Mouse (Mus musculus): ENCODE measurements at regions not wholly inside any gene's neighbourhood (a gene's known extent, or its start where the extent isn't known, plus 50 kb on each side); places are given as distances from the start of the nearest gene placed in this dataset.

GRCm38 (mm10) chr15:93910981-93911431 lies 315.3 kb upstream of the Prickle1 start:
- 0 out of 2 replicates have a peak overlapping the region, but pooled peaks have one; percentile 3 for H3K27ac ChIP-seq (replicated peaks)
- no peak overlapping the region for H3K4me3 ChIP-seq
- H3K9me3 ChIP-seq: no peaks in the 10 kb centered on the region; the same call in 1 of the 2 replicates
- no peak overlapping the region for H3K9ac ChIP-seq
- no peaks in the 10 kb centered on the region for H3K36me3 ChIP-seq
- ATAC-seq (ENCODE audit: low read depth): peak; percentile 19; the same call in 1 of the 2 replicates
- H3K4me2 ChIP-seq: 0 out of 2 replicates have a peak overlapping the region, but pooled peaks have one; percentile 7
- peaks cover 28% of the 10 kb centered on the region for H3K4me1 ChIP-seq (replicated peaks)
- no peaks in the 10 kb centered on the region for H3K27me3 ChIP-seq
- WGBS: 14% methylated on average over 11 of the region's 11 CpGs

GRCm38 (mm10) chr15:93910158-93910557 lies 314.5 kb upstream of the Prickle1 start:
- H3K9ac ChIP-seq: no peak overlapping the region
- no peak overlapping the region for H3K4me3 ChIP-seq
- H3K27ac ChIP-seq (replicated peaks): no peak overlapping the region
- H3K4me1 ChIP-seq (replicated peaks): peaks cover 28% of the 10 kb centered on the region
- ATAC-seq (ENCODE audit: low read depth): no peak
- H3K9me3 ChIP-seq: no peaks in the 10 kb centered on the region
- no peak overlapping the region for H3K4me2 ChIP-seq
- WGBS: 84% methylated on average over 3 of the region's 3 CpGs
- H3K27me3 ChIP-seq: no peaks in the 10 kb centered on the region
- no peaks in the 10 kb centered on the region for H3K36me3 ChIP-seq

GRCm38 (mm10) chr15:93903671-93904603 lies 308.2 kb upstream of the Prickle1 start:
- no peak overlapping the region for H3K4me3 ChIP-seq
- no peak overlapping the region for H3K9ac ChIP-seq
- peaks cover 17% of the 10 kb centered on the region for H3K4me1 ChIP-seq (replicated peaks)
- WGBS: 24% methylated on average over 18 of the region's 18 CpGs
- no peak overlapping the region; the same call in 1 of the 2 replicates for H3K27ac ChIP-seq (replicated peaks)
- H3K4me2 ChIP-seq: no peak overlapping the region
- no peaks in the 10 kb centered on the region for H3K27me3 ChIP-seq
- no peaks in the 10 kb centered on the region for H3K36me3 ChIP-seq
- 0 out of 2 replicates have a peak, but pooled peaks have one; percentile 8 for ATAC-seq (ENCODE audit: low read depth)
- no peaks in the 10 kb centered on the region for H3K9me3 ChIP-seq

GRCm38 (mm10) chr15:93882826-93883225 lies 287.1 kb upstream of the Prickle1 start:
- no peak overlapping the region for H3K4me3 ChIP-seq
- WGBS: 90% methylated on average over 8 of the region's 8 CpGs
- H3K9ac ChIP-seq: no peak overlapping the region
- H3K4me2 ChIP-seq: no peak overlapping the region
- H3K36me3 ChIP-seq: no peaks in the 10 kb centered on the region
- no peaks in the 10 kb centered on the region for H3K27me3 ChIP-seq
- H3K27ac ChIP-seq (replicated peaks): no peak overlapping the region
- no peaks in the 10 kb centered on the region for H3K9me3 ChIP-seq
- no peaks in the 10 kb centered on the region for H3K4me1 ChIP-seq (replicated peaks)
- no peak for ATAC-seq (ENCODE audit: low read depth)

DNA sequence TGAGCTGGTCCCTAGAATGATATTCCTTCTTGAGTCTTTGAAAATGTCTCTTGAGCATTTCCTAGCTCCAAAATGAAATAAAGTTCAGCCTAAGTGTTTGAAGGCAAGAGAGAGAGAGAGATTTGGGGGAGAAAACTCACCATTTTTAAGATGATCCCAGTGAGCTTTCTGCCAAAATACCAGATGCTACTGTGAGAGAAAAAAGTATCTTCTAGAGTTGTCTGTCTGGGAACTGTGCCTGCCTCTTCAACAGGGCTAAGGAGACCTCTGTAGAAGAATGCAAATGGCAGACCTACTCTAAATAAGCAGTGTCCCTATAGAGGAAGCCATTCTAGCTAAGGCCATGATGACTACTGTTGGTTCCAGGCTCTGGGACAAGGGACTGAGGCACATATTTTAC lies 285.6 kb upstream of the Prickle1 start:
- Histone ChIP-seq H3K4me1 (replicated peaks) (no peaks in the 10 kb centered on the region), H3K36me3 (no peaks in the 10 kb centered on the region), H3K27me3 (no peaks in the 10 kb centered on the region), H3K9ac (no peak overlapping the region), H3K9me3 (no peaks in the 10 kb centered on the region), H3K4me3 (no peak overlapping the region), H3K27ac (replicated peaks) (no peak overlapping the region), H3K4me2 (no peak overlapping the region)
- no peak for ATAC-seq (ENCODE audit: low read depth)

GRCm38 (mm10) chr15:93880302-93880701 lies 284.6 kb upstream of the Prickle1 start:
- ATAC-seq (ENCODE audit: low read depth): no peak
- Histone ChIP-seq H3K27me3 (no peaks in the 10 kb centered on the region), H3K36me3 (no peaks in the 10 kb centered on the region), H3K4me3 (no peak overlapping the region), H3K9me3 (no peaks in the 10 kb centered on the region), H3K9ac (no peak overlapping the region), H3K4me2 (no peak overlapping the region), H3K4me1 (replicated peaks) (no peaks in the 10 kb centered on the region), H3K27ac (replicated peaks) (no peak overlapping the region)
- 91% methylated on average over 8 of the region's 8 CpGs for WGBS

GRCm38 (mm10) chr15:93879006-93879405 lies 283.3 kb upstream of the Prickle1 start:
- Histone ChIP-seq H3K4me2 (no peak overlapping the region), H3K9ac (no peak overlapping the region), H3K9me3 (no peaks in the 10 kb centered on the region), H3K4me3 (no peak overlapping the region), H3K4me1 (replicated peaks) (no peaks in the 10 kb centered on the region), H3K36me3 (no peaks in the 10 kb centered on the region), H3K27ac (replicated peaks) (no peak overlapping the region), H3K27me3 (no peaks in the 10 kb centered on the region)
- no peak for ATAC-seq (ENCODE audit: low read depth)
- WGBS: 77% methylated on average over 3 of the region's 3 CpGs

GRCm38 (mm10) chr15:93876335-93876734 lies 280.6 kb upstream of the Prickle1 start:
- no peak for ATAC-seq (ENCODE audit: low read depth)
- Histone ChIP-seq H3K36me3 (no peaks in the 10 kb centered on the region), H3K9ac (no peak overlapping the region), H3K27me3 (no peaks in the 10 kb centered on the region), H3K4me3 (no peak overlapping the region), H3K9me3 (no peaks in the 10 kb centered on the region), H3K4me1 (replicated peaks) (no peaks in the 10 kb centered on the region), H3K27ac (replicated peaks) (no peak overlapping the region), H3K4me2 (no peak overlapping the region)
- 88% methylated on average over 10 of the region's 10 CpGs for WGBS

DNA sequence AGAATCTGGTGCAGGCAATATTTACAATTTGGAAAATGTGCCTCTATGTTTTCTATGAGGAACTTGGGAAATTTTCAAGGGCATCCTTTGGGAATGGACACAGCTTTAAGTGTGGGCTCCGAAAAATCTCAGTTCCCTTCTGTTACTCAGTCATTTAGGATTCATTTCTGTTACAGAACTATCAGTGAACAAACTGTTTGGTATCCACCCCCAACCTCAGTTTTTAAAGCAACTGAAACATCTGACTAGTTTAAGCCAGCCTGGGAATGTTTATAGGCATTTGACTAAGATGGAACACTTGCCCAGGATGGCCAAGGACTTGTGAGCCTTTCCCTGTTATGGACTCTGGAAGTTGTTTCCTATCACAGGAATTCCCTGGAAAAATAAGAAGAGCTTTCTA lies 280.0 kb upstream of the Prickle1 start:
- no peak for ATAC-seq (ENCODE audit: low read depth)
- 91% methylated on average over 1 of the region's 1 CpGs for WGBS

DNA sequence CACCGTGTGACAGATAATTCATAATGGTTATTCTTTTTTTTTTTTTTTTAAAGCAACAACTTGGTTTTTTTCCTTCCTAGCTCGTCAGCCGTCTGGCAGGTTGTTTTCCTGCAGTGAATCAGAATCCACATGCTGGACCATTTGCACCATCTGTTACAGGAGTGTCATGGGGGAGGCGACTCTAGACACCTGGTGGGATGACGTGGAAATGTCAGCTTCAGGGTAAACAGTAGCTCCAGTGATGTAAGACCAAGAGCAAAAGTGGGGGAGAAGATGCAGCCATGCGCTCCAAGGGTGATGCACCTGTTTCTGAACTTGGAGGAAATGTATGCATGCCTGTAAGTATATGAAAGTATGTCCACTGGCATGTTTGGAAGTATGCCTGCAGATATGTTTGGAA lies 278.5 kb upstream of the Prickle1 start:
- Histone ChIP-seq H3K4me3 (no peak overlapping the region), H3K27me3 (no peaks in the 10 kb centered on the region), H3K36me3 (no peaks in the 10 kb centered on the region), H3K9me3 (no peaks in the 10 kb centered on the region), H3K4me2 (no peak overlapping the region), H3K9ac (no peak overlapping the region), H3K27ac (replicated peaks) (no peak overlapping the region), H3K4me1 (replicated peaks) (no peaks in the 10 kb centered on the region)
- 73% methylated on average over 6 of the region's 6 CpGs for WGBS
- ATAC-seq (ENCODE audit: low read depth): no peak

More for the DNA sequence above, 280.0 kb upstream of the Prickle1 start:
- Histone ChIP-seq H3K27ac (replicated peaks) (no peak overlapping the region), H3K27me3 (no peaks in the 10 kb centered on the region), H3K4me3 (no peak overlapping the region), H3K9ac (no peak overlapping the region), H3K4me2 (no peak overlapping the region), H3K36me3 (no peaks in the 10 kb centered on the region), H3K4me1 (replicated peaks) (no peaks in the 10 kb centered on the region), H3K9me3 (no peaks in the 10 kb centered on the region)

GRCm38 (mm10) chr15:93857336-93857901 lies 261.7 kb upstream of the Prickle1 start:
- ATAC-seq (ENCODE audit: low read depth): no peak
- H3K4me3 ChIP-seq: no peak overlapping the region
- H3K36me3 ChIP-seq: no peaks in the 10 kb centered on the region
- no peak overlapping the region for H3K27ac ChIP-seq (replicated peaks)
- no peaks in the 10 kb centered on the region for H3K4me1 ChIP-seq (replicated peaks)
- 82% methylated on average over 12 of the region's 12 CpGs for WGBS
- no peak overlapping the region for H3K4me2 ChIP-seq
- no peak overlapping the region for H3K9ac ChIP-seq
- H3K9me3 ChIP-seq: no peaks in the 10 kb centered on the region
- no peaks in the 10 kb centered on the region for H3K27me3 ChIP-seq

- Histone ChIP-seq H3K27me3 (no peaks in the 10 kb centered on the region), H3K9me3 (no peaks in the 10 kb centered on the region), H3K4me2 (no peak overlapping the region), H3K4me1 (replicated peaks) (no peaks in the 10 kb centered on the region), H3K9ac (no peak overlapping the region), H3K36me3 (no peaks in the 10 kb centered on the region), H3K27ac (replicated peaks) (no peak overlapping the region), H3K4me3 (no peak overlapping the region)
- no peak for ATAC-seq (ENCODE audit: low read depth)
- WGBS: 79% methylated on average over 3 of the region's 3 CpGs
Measured at GRCm38 (mm10) chr15:93853221-93853620, 257.5 kb upstream of the Prickle1 start.

All from neural tube, embryonic 13.5 days (tissue).